Mouse (Mus musculus): ENCODE data around the gene Nr1h4. TPM values are rescaled to one million over a fixed set of nuclear protein-coding genes. Genes with fewer than 3 reads are reported as not detected.

Gene Nr1h4
- polyA plus RNA-seq, 1 experiment from 2014 or later = 0.09 TPM

DNA sequence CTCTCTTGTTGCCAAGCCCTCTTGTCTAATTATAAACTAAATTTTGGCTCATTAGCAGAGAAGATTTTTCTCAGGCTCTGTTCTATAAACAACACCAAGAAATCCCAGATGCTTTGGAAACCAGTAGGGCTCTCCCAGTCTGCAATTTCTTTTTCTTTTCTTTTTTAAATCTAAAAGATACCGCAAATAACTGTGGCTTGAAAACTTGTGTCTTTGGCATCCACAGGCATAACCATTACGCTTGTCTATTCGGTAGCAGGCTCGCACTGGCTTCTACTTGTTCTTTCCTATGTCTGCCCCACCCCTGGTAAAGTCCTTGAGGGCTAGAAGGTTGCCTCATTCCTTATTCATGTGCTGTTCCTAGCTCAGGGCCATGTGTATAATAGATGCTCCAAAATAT is 18.3 kb upstream of the Nr1h4 start:
- Histone ChIP-seq H3K4me2 (no peak overlapping the region), H3K9me3 (no peaks in the 10 kb centered on the region), H3K9ac (no peak overlapping the region), H3K36me3 (no peaks in the 10 kb centered on the region), H3K27ac (no peak overlapping the region), H3K4me3 (no peak overlapping the region), H3K27me3 (no peaks in the 10 kb centered on the region), H3K4me1 (no peaks in the 10 kb centered on the region)
- WGBS = 87% methylated on average over 4 of the region's 4 CpGs
- ATAC-seq (ENCODE audit: insufficient number of reproducible peaks, low FRiP score, low TSS enrichment, low read depth) = no peak

DNA sequence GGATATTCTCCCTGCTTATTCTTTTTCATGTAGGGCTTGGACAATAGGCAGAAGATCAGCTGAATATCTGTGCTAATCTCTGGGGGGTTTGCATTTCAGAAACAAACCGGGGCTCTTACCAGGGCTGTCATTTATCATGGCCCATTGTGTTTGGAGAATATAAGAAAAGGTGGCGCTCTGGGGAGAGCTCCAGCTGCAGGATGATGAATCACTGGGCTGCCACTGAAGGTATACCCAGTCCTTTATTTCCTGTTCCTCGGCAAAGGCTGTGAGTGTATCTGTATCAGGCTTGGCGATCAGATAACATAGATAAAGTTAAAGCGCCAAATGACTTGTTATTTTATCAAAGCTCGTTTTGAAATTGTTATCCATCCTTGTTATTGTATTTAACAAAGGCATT is 14.6 kb upstream of the Nr1h4 start:
- Histone ChIP-seq H3K27me3 (no peaks in the 10 kb centered on the region), H3K4me1 (no peaks in the 10 kb centered on the region), H3K9me3 (no peaks in the 10 kb centered on the region), H3K4me3 (no peak overlapping the region), H3K9ac (no peak overlapping the region), H3K27ac (no peak overlapping the region), H3K36me3 (no peaks in the 10 kb centered on the region), H3K4me2 (no peak overlapping the region)
- no peak for ATAC-seq (ENCODE audit: insufficient number of reproducible peaks, low FRiP score, low TSS enrichment, low read depth)
- WGBS = 61% methylated on average over 6 of the region's 6 CpGs

DNA sequence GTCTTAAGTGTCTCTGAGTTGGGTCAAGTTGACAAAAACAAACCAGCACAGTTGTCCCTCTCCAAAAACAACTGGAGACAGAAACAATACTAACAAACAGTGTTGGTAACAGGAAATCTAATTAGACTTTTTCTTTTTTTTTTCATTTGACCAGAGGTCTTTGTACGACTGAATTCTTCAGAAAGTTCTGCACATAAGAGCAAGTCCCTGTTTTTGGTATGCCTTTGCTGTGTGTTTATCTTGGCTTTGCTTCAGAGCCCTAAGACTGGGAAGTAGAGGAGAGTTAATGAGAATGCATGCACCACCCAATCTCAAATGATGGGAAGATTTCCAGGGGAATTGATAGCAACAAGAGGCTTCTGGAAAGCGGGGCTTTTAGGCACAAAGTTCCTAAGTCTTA is 13.6 kb upstream of the Nr1h4 start:
- ATAC-seq (ENCODE audit: insufficient number of reproducible peaks, low FRiP score, low TSS enrichment, low read depth) = no peak
- Histone ChIP-seq H3K9me3 (no peaks in the 10 kb centered on the region), H3K27ac (no peak overlapping the region), H3K36me3 (no peaks in the 10 kb centered on the region), H3K27me3 (no peaks in the 10 kb centered on the region), H3K4me3 (no peak overlapping the region), H3K9ac (no peak overlapping the region), H3K4me2 (no peak overlapping the region), H3K4me1 (no peaks in the 10 kb centered on the region)
- 75% methylated on average over 2 of the region's 2 CpGs for WGBS

GRCm38 (mm10) chr10:89543867-89544266 is 10.5 kb upstream of the Nr1h4 start:
- Histone ChIP-seq H3K36me3 (no peaks in the 10 kb centered on the region), H3K27me3 (no peaks in the 10 kb centered on the region), H3K27ac (no peak overlapping the region), H3K9ac (no peak overlapping the region), H3K4me2 (no peak overlapping the region), H3K4me1 (no peaks in the 10 kb centered on the region), H3K9me3 (no peaks in the 10 kb centered on the region), H3K4me3 (no peak overlapping the region)
- no peak for ATAC-seq (ENCODE audit: insufficient number of reproducible peaks, low FRiP score, low TSS enrichment, low read depth)
- 86% methylated on average over 6 of the region's 6 CpGs for WGBS

DNA sequence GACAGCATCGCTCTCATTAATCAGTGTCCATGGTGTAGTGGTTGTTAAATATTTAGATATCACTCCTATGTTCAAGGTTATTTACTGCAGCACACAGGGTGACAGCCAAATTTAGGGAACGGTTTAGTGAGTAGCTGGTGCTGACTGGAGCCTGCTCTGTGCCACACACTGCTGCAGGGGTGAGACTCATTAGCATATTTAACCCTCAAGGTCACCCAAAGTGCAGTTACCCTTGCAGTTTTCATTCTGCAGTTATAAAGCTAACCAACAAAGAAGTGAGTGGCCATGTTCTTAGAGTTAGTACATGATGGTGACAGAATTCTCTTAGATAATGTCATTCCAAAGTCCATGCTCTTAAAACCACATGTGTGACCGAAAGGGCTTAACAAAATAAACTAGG is 8.9 kb upstream of the Nr1h4 start:
- Histone ChIP-seq H3K27me3 (no peaks in the 10 kb centered on the region), H3K36me3 (no peaks in the 10 kb centered on the region), H3K9me3 (no peaks in the 10 kb centered on the region), H3K27ac (no peak overlapping the region), H3K4me3 (no peak overlapping the region), H3K4me2 (no peak overlapping the region), H3K4me1 (no peaks in the 10 kb centered on the region), H3K9ac (no peak overlapping the region)
- WGBS = 86% methylated on average over 3 of the region's 3 CpGs
- ATAC-seq (ENCODE audit: insufficient number of reproducible peaks, low FRiP score, low TSS enrichment, low read depth) = no peak

DNA sequence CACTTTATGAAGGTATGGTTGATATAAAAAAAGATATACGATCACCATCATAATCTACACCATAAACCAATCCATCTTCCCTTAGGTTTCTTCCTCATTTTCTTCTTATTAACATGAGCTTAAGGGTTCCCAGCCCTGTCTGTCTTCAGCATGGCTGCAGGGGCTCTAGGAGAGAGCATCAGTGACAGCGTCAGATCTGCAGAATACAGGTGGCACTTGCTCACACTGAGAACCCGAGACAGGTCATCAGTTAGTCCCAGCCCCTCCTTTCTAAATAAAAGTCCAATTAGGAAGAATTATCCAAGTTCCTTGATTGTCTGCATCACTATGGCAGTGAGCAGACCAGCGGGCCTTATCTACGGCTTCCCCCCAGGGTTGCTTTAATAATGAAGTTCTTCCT is 934 bp downstream of the Nr1h4 start:
- no peak for ATAC-seq (ENCODE audit: insufficient number of reproducible peaks, low FRiP score, low TSS enrichment, low read depth)
- Histone ChIP-seq H3K9me3 (no peaks in the 10 kb centered on the region), H3K27ac (no peak overlapping the region), H3K4me3 (no peak overlapping the region), H3K36me3 (no peaks in the 10 kb centered on the region), H3K9ac (no peak overlapping the region), H3K4me2 (no peak overlapping the region), H3K4me1 (no peaks in the 10 kb centered on the region), H3K27me3 (no peaks in the 10 kb centered on the region)
- 83% methylated on average over 5 of the region's 5 CpGs for WGBS

DNA sequence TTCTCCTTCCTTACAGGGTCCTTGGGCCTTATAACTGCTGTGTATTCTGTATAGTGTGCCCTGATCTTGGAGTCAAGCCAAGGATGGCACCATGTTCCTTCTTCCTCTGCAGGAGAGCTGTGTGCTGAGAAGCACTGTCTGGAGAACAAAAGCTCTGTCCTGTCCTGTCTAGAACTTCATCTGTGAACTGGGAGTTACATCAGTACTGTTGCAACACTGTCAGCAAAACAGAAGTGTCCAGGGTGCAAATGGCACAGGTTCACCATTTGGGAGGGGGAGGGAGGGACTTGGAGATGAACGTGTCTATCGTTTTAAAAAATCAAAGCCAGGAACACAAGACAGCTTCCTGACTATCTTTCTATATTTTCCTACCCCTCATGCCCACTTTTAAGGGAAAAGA is 1.4 kb downstream of the Nr1h4 start:
- ATAC-seq (ENCODE audit: insufficient number of reproducible peaks, low FRiP score, low TSS enrichment, low read depth) = no peak
- WGBS = 79% methylated on average over 2 of the region's 2 CpGs
- H3K27me3 ChIP-seq = no peaks in the 10 kb centered on the region
- no peaks in the 10 kb centered on the region for H3K4me1 ChIP-seq
- H3K27ac ChIP-seq = no peak overlapping the region
- no peak overlapping the region for H3K4me3 ChIP-seq
- no peak overlapping the region for H3K4me2 ChIP-seq
- H3K9me3 ChIP-seq = no peaks in the 10 kb centered on the region
- H3K9ac ChIP-seq = no peak overlapping the region
- H3K36me3 ChIP-seq = no peaks in the 10 kb centered on the region

DNA sequence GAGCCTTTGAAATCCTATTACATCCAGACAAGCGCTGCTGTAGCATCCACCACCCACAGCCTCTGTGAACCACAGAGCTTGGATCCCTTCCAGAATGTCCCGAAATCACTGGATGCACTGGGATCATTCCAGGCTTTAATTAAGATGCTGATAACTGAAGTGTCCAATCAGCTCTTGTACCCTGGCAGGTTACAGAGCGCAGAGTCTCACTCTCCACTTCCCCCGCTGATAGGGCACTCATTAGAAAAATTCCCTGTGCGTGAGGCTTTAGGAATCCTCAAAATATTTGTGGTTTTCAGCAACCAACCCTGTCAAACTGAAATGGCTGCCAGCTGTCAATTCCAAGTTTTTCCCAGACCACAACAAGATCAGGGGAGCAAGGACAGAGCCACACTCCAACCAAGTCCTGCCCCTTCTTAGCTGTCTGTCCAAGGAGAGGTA is 2.2 kb downstream of the Nr1h4 start:
- H3K4me2 ChIP-seq = no peak overlapping the region
- H3K4me3 ChIP-seq = no peak overlapping the region
- no peak for ATAC-seq (ENCODE audit: insufficient number of reproducible peaks, low FRiP score, low TSS enrichment, low read depth)
- H3K4me1 ChIP-seq = no peaks in the 10 kb centered on the region
- no peaks in the 10 kb centered on the region for H3K27me3 ChIP-seq
- H3K9ac ChIP-seq = no peak overlapping the region
- no peaks in the 10 kb centered on the region for H3K9me3 ChIP-seq
- 49% methylated on average over 5 of the region's 5 CpGs for WGBS
- H3K27ac ChIP-seq = no peak overlapping the region
- H3K36me3 ChIP-seq = no peaks in the 10 kb centered on the region

DNA sequence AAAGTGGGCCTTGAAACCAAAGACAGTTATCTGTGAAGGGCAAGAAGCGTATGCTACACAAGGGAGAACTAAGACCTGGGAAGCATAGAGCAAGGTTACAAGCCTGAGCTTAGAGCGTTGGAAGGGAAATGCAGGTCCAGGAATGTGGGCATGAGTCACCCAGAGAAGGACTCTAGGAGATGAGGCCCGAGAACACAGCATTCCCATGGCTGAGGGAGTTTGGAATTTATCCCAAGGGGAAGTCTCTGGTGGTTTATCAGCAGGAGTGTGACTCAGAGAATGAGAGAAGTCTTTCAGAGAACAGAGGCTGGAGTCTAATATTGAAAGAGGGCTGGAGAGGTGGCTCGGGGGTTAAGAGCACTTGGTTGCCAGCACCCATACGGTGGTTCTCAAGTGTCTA is 6.3 kb downstream of the Nr1h4 start:
- no peak for ATAC-seq (ENCODE audit: insufficient number of reproducible peaks, low FRiP score, low TSS enrichment, low read depth)
- Histone ChIP-seq H3K9me3 (no peaks in the 10 kb centered on the region), H3K9ac (no peak overlapping the region), H3K36me3 (no peaks in the 10 kb centered on the region), H3K27ac (no peak overlapping the region), H3K4me1 (no peaks in the 10 kb centered on the region), H3K27me3 (no peaks in the 10 kb centered on the region), H3K4me3 (no peak overlapping the region), H3K4me2 (no peak overlapping the region)
- WGBS = 75% methylated on average over 5 of the region's 5 CpGs

- no peak overlapping the region for H3K9ac ChIP-seq
- H3K4me1 ChIP-seq = no peaks in the 10 kb centered on the region
- no peaks in the 10 kb centered on the region for H3K27me3 ChIP-seq
- ATAC-seq (ENCODE audit: insufficient number of reproducible peaks, low FRiP score, low TSS enrichment, low read depth) = no peak
- no peak overlapping the region for H3K4me3 ChIP-seq
- H3K9me3 ChIP-seq = no peaks in the 10 kb centered on the region
- H3K36me3 ChIP-seq = no peaks in the 10 kb centered on the region
- WGBS = 73% methylated on average over 2 of the region's 2 CpGs
- no peak overlapping the region for H3K27ac ChIP-seq
- H3K4me2 ChIP-seq = no peak overlapping the region
Observed at GRCm38 (mm10) chr10:89525823-89526222, 7.6 kb downstream of the Nr1h4 start.

DNA sequence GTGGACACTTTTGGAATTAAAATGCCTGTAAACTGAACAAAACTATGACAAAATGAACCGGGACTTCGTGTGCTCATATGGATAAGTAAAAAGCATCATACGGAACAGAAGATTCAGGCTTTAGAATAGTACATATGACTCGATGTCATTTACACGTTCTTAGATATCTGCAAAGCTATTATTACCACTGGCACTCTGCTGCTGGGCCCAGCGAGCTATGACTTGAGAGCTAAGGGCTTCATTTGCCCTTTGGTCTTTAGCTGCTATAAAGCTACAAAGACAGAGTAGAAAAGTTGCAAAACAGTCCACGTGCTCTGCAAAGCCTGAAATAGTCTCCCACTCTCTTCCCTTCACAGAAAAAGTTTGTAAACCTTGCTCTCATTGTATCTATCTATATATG is 10.9 kb downstream of the Nr1h4 start:
- Histone ChIP-seq H3K27ac (no peak overlapping the region), H3K4me2 (no peak overlapping the region), H3K9me3 (no peaks in the 10 kb centered on the region), H3K27me3 (no peaks in the 10 kb centered on the region), H3K9ac (no peak overlapping the region), H3K4me1 (no peaks in the 10 kb centered on the region), H3K4me3 (no peak overlapping the region), H3K36me3 (no peaks in the 10 kb centered on the region)
- WGBS = 74% methylated on average over 7 of the region's 7 CpGs
- no peak for ATAC-seq (ENCODE audit: insufficient number of reproducible peaks, low FRiP score, low TSS enrichment, low read depth)

GRCm38 (mm10) chr10:89521790-89522431 is 11.5 kb downstream of the Nr1h4 start:
- H3K9ac ChIP-seq = no peak overlapping the region
- no peaks in the 10 kb centered on the region for H3K36me3 ChIP-seq
- ATAC-seq (ENCODE audit: insufficient number of reproducible peaks, low FRiP score, low TSS enrichment, low read depth) = no peak
- H3K9me3 ChIP-seq = no peaks in the 10 kb centered on the region
- H3K27me3 ChIP-seq = no peaks in the 10 kb centered on the region
- no peak overlapping the region for H3K4me3 ChIP-seq
- H3K4me1 ChIP-seq = no peaks in the 10 kb centered on the region
- no peak overlapping the region for H3K4me2 ChIP-seq
- H3K27ac ChIP-seq = no peak overlapping the region
- WGBS = 78% methylated on average over 9 of the region's 9 CpGs

DNA sequence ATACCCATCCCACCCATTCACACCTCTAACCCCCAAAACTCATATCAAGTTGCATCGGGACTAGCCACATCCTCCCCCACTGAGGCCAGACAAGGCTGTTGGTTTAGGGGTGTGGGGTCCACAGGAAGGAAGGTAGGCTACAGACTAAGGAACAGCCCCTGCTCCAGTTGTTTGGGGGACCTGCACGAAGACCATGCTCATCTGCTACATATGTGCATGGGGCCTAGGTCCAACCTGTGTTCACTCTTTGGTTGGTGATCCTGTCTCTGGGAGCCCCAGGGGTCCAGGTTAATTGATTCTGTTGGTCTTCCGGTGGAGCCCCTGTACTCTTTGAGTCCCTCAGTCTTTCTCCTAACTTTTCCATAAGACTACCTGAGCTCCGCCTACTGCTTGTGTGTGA is 13.0 kb downstream of the Nr1h4 start:
- H3K4me1 ChIP-seq = no peaks in the 10 kb centered on the region
- no peaks in the 10 kb centered on the region for H3K36me3 ChIP-seq
- H3K9me3 ChIP-seq = no peaks in the 10 kb centered on the region
- H3K4me2 ChIP-seq = no peak overlapping the region
- ATAC-seq (ENCODE audit: insufficient number of reproducible peaks, low FRiP score, low TSS enrichment, low read depth) = no peak
- H3K9ac ChIP-seq = no peak overlapping the region
- 86% methylated on average over 4 of the region's 4 CpGs for WGBS
- no peaks in the 10 kb centered on the region for H3K27me3 ChIP-seq
- H3K27ac ChIP-seq = no peak overlapping the region
- no peak overlapping the region for H3K4me3 ChIP-seq

Measured in limb, embryonic 15.5 days (tissue).